Mouse (Mus musculus) neural tube, embryonic 14.5 days (tissue): ENCODE data around the gene Actr2. TPM values are rescaled to one million over a fixed set of nuclear protein-coding genes. Genes with fewer than 3 reads are reported as not detected.

Experiments used
- ATAC-seq: fragments of 200-750 bp; cut with Nextera tagmentation; 2 replicates; pipeline ENCODE4 v1.8.0; 2017; ENCODE audit warnings: low read depth, mild to moderate bottlenecking, moderate TSS enrichment, moderate library complexity
- H3K27ac ChIP-seq: fragments of 300-500 bp; sonication (generic); 2 replicates; pipeline ENCODE4 v1.5.1; 2014; ENCODE audit warnings: low read depth, mild to moderate bottlenecking, control low read depth, low read length, moderate library complexity, mixed read lengths
- H3K27me3 ChIP-seq: fragments of 300-500 bp; sonication (generic); 2 replicates; pipeline ENCODE4 v1.6.1; 2014; ENCODE audit warnings: low read length; ENCODE audit not compliant: control insufficient read depth, insufficient read depth
- H3K36me3 ChIP-seq: fragments of 300-500 bp; sonication (generic); 2 replicates; pipeline ENCODE4 v1.6.1; 2014; ENCODE audit warnings: low read length, mixed read lengths; ENCODE audit not compliant: control insufficient read depth, insufficient read depth
- H3K4me1 ChIP-seq: fragments of 300-500 bp; sonication (generic); 2 replicates; pipeline ENCODE4 v1.6.1; 2014; ENCODE audit warnings: low read length; ENCODE audit not compliant: control insufficient read depth, insufficient read depth
- H3K4me2 ChIP-seq: fragments of 300-500 bp; sonication (generic); 2 replicates; pipeline ENCODE4 v1.6.1; 2014; ENCODE audit warnings: mild to moderate bottlenecking, low read depth, low read length, control low read depth
- H3K4me3 ChIP-seq: fragments of 300-500 bp; sonication (generic); 2 replicates; pipeline ENCODE4 v1.5.1; 2014; ENCODE audit warnings: low read depth, low read length, control low read depth, mixed read lengths
- H3K9ac ChIP-seq: fragments of 300-500 bp; sonication (generic); replicated peaks from 2 replicates; pipeline ENCODE4 v1.6.1; 2014; ENCODE audit warnings: low read depth, mild to moderate bottlenecking, control low read depth, low read length, mixed read lengths
- H3K9me3 ChIP-seq: fragments of 300-500 bp; sonication (generic); 2 replicates; pipeline ENCODE4 v1.6.1; 2016; ENCODE audit warnings: low read length; ENCODE audit not compliant: control insufficient read depth
- WGBS: fragments of 180-500 bp; shearing (Covaris S2); extraction: QIAGEN DNeasy Blood & Tissue Kit; methylation state at CpG from one replicate; pipeline ENCODE4 v1.1.7; 2014; 5-methylcytosine and 5-hydroxymethylcytosine counted together
- polyA plus RNA-seq: library from polyadenylated mRNA; unstranded; fragments of >200 nt; fragmentation: Nextera tagmentation; extraction: Ambion mirVana; gene quantifications from 2 replicates; pipeline ENCODE4 v1.2.1, GENCODE M21; 2014

Gene Actr2
- polyA plus RNA-seq, 1 experiment from 2014 or later, result 97.7 TPM

GRCm38 (mm10) chr11:20086306-20086705 lies 26.4 kb downstream of the Actr2 start:
- Histone ChIP-seq H3K4me2 (no peak overlapping the region), H3K4me1 (no peaks in the 10 kb centered on the region), H3K27ac (no peak overlapping the region), H3K4me3 (no peak overlapping the region), H3K36me3 (peaks cover 36% of the 10 kb centered on the region), H3K9ac (no peak overlapping the region), H3K9me3 (no peaks in the 10 kb centered on the region), H3K27me3 (no peaks in the 10 kb centered on the region)
- ATAC-seq, result no peak

- ATAC-seq, result no peak
- Histone ChIP-seq H3K9ac (no peak overlapping the region), H3K36me3 (peaks cover 31% of the 10 kb centered on the region), H3K4me1 (no peaks in the 10 kb centered on the region), H3K4me3 (no peak overlapping the region), H3K27ac (no peak overlapping the region), H3K27me3 (no peaks in the 10 kb centered on the region), H3K9me3 (no peaks in the 10 kb centered on the region), H3K4me2 (no peak overlapping the region)
- 94% methylated on average over 2 of the region's 2 CpGs for WGBS
Measured at GRCm38 (mm10) chr11:20085635-20086034, 27.1 kb downstream of the Actr2 start.

- Histone ChIP-seq H3K4me3 (no peak overlapping the region), H3K4me2 (no peak overlapping the region), H3K36me3 (peaks cover 43% of the 10 kb centered on the region), H3K4me1 (no peaks in the 10 kb centered on the region), H3K9me3 (no peaks in the 10 kb centered on the region), H3K27me3 (no peaks in the 10 kb centered on the region), H3K27ac (no peak overlapping the region), H3K9ac (no peak overlapping the region)
- no peak for ATAC-seq
- WGBS, result 80% methylated on average over 1 of the region's 1 CpGs
Measured at GRCm38 (mm10) chr11:20075415-20075814, 37.3 kb downstream of the Actr2 start.

DNA sequence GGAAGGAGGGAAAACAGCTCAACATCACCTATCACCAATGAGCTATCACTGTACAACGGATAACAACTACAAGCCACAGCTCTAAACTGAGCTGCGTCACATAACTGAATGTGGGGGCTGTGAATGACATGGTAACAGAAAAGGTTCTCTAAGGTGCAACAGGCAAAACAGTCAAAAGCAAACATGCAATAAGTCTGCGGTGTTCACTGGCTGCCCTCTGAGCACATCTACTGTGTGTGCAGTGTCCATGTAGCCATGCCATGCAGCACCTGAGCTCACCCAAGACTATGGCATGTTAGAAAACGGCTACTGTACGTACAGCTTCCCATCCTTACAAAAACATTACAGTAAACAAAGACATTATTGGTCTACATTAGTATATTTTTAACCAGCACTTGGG lies 39.9 kb downstream of the Actr2 start:
- ATAC-seq, result no peak
- H3K27me3 ChIP-seq, result no peaks in the 10 kb centered on the region
- H3K4me2 ChIP-seq, result no peak overlapping the region
- H3K27ac ChIP-seq, result no peak overlapping the region
- H3K36me3 ChIP-seq, result peaks cover 27% of the 10 kb centered on the region
- H3K9me3 ChIP-seq, result no peaks in the 10 kb centered on the region
- no peaks in the 10 kb centered on the region for H3K4me1 ChIP-seq
- WGBS, result 97% methylated on average over 5 of the region's 5 CpGs
- no peak overlapping the region for H3K9ac ChIP-seq
- no peak overlapping the region for H3K4me3 ChIP-seq

- Histone ChIP-seq H3K9me3 (no peaks in the 10 kb centered on the region), H3K9ac (no peak overlapping the region)
- 89% methylated on average over 3 of the region's 3 CpGs for WGBS
Measured at GRCm38 (mm10) chr11:20072174-20072573, 40.5 kb downstream of the Actr2 start.

GRCm38 (mm10) chr11:20068346-20069004 lies 44.2 kb downstream of the Actr2 start:
- Histone ChIP-seq H3K4me3 (no peak overlapping the region), H3K36me3 (peaks cover 9% of the 10 kb centered on the region; the same call in 1 of the 2 replicates), H3K27ac (no peak overlapping the region), H3K9me3 (no peaks in the 10 kb centered on the region), H3K4me1 (no peaks in the 10 kb centered on the region), H3K27me3 (no peaks in the 10 kb centered on the region), H3K4me2 (no peak overlapping the region), H3K9ac (no peak overlapping the region)
- WGBS, result 96% methylated on average over 6 of the region's 6 CpGs
- ATAC-seq, result no peak

More at GRCm38 (mm10) chr11:20072174-20072573, 40.5 kb downstream of the Actr2 start:
- no peak overlapping the region for H3K27ac ChIP-seq
- peaks cover 23% of the 10 kb centered on the region for H3K36me3 ChIP-seq
- H3K4me1 ChIP-seq, result no peaks in the 10 kb centered on the region
- no peak for ATAC-seq
- no peak overlapping the region for H3K4me2 ChIP-seq
- H3K4me3 ChIP-seq, result no peak overlapping the region
- H3K27me3 ChIP-seq, result no peaks in the 10 kb centered on the region

- H3K36me3 ChIP-seq, result peaks cover 5% of the 10 kb centered on the region; the same call in 1 of the 2 replicates
- ATAC-seq, result no peak
- no peaks in the 10 kb centered on the region for H3K9me3 ChIP-seq
- H3K4me3 ChIP-seq, result no peak overlapping the region
- no peak overlapping the region for H3K9ac ChIP-seq
- H3K4me1 ChIP-seq, result no peaks in the 10 kb centered on the region
- WGBS, result 66% methylated on average over 1 of the region's 1 CpGs
- no peaks in the 10 kb centered on the region for H3K27me3 ChIP-seq
- H3K27ac ChIP-seq, result no peak overlapping the region
- H3K4me2 ChIP-seq, result no peak overlapping the region
Measured at GRCm38 (mm10) chr11:20067521-20067920, 45.2 kb downstream of the Actr2 start.

DNA sequence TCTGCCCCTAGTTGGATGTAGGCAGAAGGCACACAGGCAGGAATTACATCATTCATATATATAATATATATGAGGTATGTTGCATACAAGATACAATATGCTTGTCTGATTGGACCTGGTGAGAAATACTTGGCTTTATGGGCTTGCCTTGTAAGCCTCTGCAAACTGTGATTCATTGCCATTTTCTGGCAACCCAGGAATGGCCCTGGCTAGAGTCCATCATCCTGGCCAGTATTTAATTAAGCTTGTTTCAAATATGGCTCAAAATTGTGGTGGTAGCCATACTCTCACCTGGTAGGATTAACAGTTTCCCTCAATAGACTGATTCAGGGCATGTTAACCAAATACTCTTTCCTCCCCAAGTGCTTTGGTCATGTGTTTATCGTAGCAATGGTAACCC lies 46.6 kb downstream of the Actr2 start:
- ATAC-seq, result no peak
- 89% methylated on average over 1 of the region's 1 CpGs for WGBS
- Histone ChIP-seq H3K27me3 (no peaks in the 10 kb centered on the region), H3K4me2 (no peak overlapping the region), H3K4me1 (no peaks in the 10 kb centered on the region), H3K27ac (no peak overlapping the region), H3K36me3 (peaks cover 5% of the 10 kb centered on the region; the same call in 1 of the 2 replicates), H3K9ac (no peak overlapping the region), H3K9me3 (no peaks in the 10 kb centered on the region), H3K4me3 (no peak overlapping the region)

DNA sequence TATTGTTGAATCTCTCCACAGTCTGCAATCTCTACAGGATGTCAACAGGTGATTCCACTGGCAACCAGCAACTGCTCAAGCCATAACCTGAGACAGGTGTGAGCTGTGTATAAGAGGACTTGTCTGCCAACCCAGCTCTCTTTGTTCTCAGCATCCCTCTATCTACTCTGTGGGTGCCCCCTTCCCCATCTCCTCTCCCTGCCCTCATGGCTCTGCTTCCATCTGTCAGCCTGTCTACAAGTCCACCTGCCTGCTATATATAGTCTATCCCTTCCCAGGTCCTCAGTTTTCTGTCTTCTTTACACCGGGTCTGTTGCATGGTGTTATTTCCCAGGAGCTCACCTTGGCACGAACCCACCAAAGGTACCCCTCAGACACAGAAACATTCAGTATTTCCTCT lies 47.8 kb downstream of the Actr2 start:
- H3K27ac ChIP-seq, result no peak overlapping the region
- no peak; the same call in 1 of the 2 replicates for ATAC-seq
- 97% methylated on average over 2 of the region's 2 CpGs for WGBS
- H3K9me3 ChIP-seq, result no peaks in the 10 kb centered on the region
- peaks cover 5% of the 10 kb centered on the region; the same call in 1 of the 2 replicates for H3K36me3 ChIP-seq
- no peak overlapping the region for H3K9ac ChIP-seq
- no peak overlapping the region for H3K4me3 ChIP-seq
- no peaks in the 10 kb centered on the region for H3K4me1 ChIP-seq
- no peak overlapping the region for H3K4me2 ChIP-seq
- no peaks in the 10 kb centered on the region for H3K27me3 ChIP-seq
